Comparison of ENCODE assay signal across 10 mouse cellular contexts in the genomic region with DNA sequence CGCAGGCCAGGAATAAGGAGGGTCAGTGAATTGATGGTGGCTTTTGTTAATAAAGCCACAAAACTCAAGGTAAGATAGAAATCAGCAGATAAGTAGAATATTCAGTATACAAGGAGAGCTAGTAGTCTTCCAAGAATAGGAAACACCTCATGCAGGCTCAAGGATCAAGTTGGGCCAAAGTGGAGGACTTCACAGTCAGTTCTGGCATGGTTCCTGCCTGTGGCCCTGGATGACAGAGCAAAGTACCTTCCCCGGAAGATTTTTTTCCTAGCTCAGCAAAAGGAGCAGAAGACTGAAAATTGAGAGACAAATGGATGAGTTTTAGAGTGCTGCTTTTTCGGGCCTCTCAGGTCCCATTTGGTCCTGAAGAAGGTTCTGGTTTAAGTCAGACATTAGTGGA.
"Had no signal": no experiment of that assay in that cellular context is flagged by ENCODE, and none has a peak within 500 bp of the region (broad histone marks: within the 10 kb centered on the region; RNA-seq: fewer than 3 reads in every experiment).

No protein-coding gene starts in this region.

- H3K4me2 ChIP-seq: limb, embryonic 13.5 days; midbrain, embryonic 13.5 days; stomach, embryonic 15.5 days had no signal

- H3K9me3 ChIP-seq: limb, embryonic 13.5 days; midbrain, embryonic 13.5 days; stomach, embryonic 15.5 days had no signal

- H3K4me1 ChIP-seq: limb, embryonic 13.5 days; midbrain, embryonic 13.5 days; stomach, embryonic 15.5 days had no signal

- H3K27ac ChIP-seq: kidney, postnatal 0 days; layer of hippocampus, adult 2 months; limb, embryonic 13.5 days; liver, embryonic 14.5 days; midbrain, embryonic 13.5 days; stomach, embryonic 15.5 days had no signal

- ATAC-seq: midbrain, embryonic 13.5 days had no signal

- H3K36me3 ChIP-seq: limb, embryonic 13.5 days; midbrain, embryonic 13.5 days; stomach, embryonic 15.5 days had no signal

- H3K27me3 ChIP-seq: limb, embryonic 13.5 days; midbrain, embryonic 13.5 days; stomach, embryonic 15.5 days had no signal

- H3K4me3 ChIP-seq: layer of hippocampus, adult 2 months; limb, embryonic 13.5 days; midbrain, embryonic 13.5 days; stomach, embryonic 15.5 days had no signal

- DNase-seq: lung, adult 18-20 months; right cerebral cortex, postnatal 14 days; thymus, adult 2 months; thymus, postnatal 25 days had no signal

- H3K9ac ChIP-seq: limb, embryonic 13.5 days; liver, embryonic 14.5 days; midbrain, embryonic 13.5 days; stomach, embryonic 15.5 days had no signal
